Mouse (Mus musculus) embryonic fibroblast, embryonic 13.5 days (primary cell): ENCODE data around the gene Rrp8. TPM values are rescaled to one million over a fixed set of nuclear protein-coding genes. Genes with fewer than 3 reads are reported as not detected.

Source experiments
- H3K27ac ChIP-seq: 2 replicates; pipeline ENCODE4 v1.5.1; 2012; ENCODE audit warnings: low read length, control low read depth, inconsistent platforms; ENCODE audit not compliant: insufficient read depth
- H3K4me1 ChIP-seq: 2 replicates; pipeline ENCODE4 v1.6.1; 2011; ENCODE audit warnings: low read length; ENCODE audit not compliant: control insufficient read depth, insufficient read depth
- H3K4me3 ChIP-seq: 2 replicates; pipeline ENCODE4 v1.5.1; 2011; ENCODE audit warnings: mild to moderate bottlenecking, control low read depth, low read length; ENCODE audit not compliant: insufficient read depth
- CTCF ChIP-seq: IDR thresholded peaks from 2 replicates; pipeline ENCODE4 v1.5.1; 2011; ENCODE audit warnings: mild to moderate bottlenecking, control low read depth, low read length, moderate library complexity, borderline replicate concordance; ENCODE audit not compliant: insufficient read depth
- POLR2A ChIP-seq: IDR thresholded peaks from 2 replicates; pipeline ENCODE4 v1.6.1; 2011; ENCODE audit warnings: low read depth, mild to moderate bottlenecking, control low read depth, low read length, moderate library complexity
- polyA plus RNA-seq: library from polyadenylated mRNA; stranded (reverse); fragments of >200 nt; gene quantifications from 2 replicates; pipeline ENCODE4 v1.2.4, GENCODE M21; 2011; ENCODE audit warnings: low read depth; ENCODE audit not compliant: missing spikeins, insufficient read length

The Rrp8 gene
- polyA plus RNA-seq, 1 experiment: 46.0 TPM

DNA sequence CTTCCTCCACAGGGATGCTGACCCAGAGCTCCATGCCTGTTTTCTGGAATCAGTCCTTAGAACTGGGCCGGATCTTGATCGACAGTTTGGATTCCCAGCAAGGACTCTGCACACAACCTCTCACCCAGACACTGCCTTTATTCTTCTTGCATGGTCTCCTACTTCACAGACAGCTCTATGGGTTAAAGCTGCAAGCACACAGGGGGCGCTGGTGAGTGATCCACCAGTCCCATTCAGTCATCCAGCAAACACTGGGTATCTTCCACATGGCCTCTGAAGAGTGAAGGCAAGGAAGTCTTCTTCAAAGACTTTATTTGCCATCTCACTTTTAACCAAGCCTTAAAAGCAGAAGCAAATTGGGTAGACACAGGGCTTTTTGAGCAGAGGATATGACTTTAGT lies 21.8 kb downstream of the Rrp8 start:
- Histone ChIP-seq H3K4me1 (no peaks in the 10 kb centered on the region), H3K27ac (no peak overlapping the region), H3K4me3 (no peak overlapping the region)
- no peak for TF ChIP-seq CTCF
- TF ChIP-seq POLR2A: no peak

GRCm38 (mm10) chr7:105708733-105709132 lies 28.5 kb downstream of the Rrp8 start:
- TF ChIP-seq CTCF: no peak
- TF ChIP-seq POLR2A: no peak
- no peaks in the 10 kb centered on the region for H3K4me1 ChIP-seq
- H3K27ac ChIP-seq: no peak overlapping the region
- H3K4me3 ChIP-seq: no peak overlapping the region

DNA sequence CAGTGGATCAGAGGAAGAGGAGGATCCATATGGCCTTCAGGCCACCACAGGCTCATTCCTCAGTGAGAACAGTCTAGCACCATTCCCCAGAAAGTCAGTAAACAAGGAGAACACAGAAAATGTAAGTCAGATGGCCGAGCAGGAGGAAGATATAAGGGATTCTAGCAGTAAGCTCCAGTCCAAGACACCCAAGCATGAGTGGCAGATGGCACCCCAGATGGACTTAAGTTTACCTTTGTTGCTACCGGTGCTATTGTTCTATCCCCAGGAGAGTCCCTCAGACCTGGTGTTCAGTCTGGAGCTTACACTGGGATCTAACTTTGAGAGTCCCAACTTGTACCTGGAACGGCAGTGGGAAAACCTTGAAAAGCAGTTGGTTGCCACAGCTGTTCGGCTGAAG lies 33.4 kb downstream of the Rrp8 start:
- no peak overlapping the region for H3K4me3 ChIP-seq
- H3K27ac ChIP-seq: no peak overlapping the region
- H3K4me1 ChIP-seq: no peaks in the 10 kb centered on the region
- TF ChIP-seq CTCF (no peak), POLR2A (no peak)

DNA sequence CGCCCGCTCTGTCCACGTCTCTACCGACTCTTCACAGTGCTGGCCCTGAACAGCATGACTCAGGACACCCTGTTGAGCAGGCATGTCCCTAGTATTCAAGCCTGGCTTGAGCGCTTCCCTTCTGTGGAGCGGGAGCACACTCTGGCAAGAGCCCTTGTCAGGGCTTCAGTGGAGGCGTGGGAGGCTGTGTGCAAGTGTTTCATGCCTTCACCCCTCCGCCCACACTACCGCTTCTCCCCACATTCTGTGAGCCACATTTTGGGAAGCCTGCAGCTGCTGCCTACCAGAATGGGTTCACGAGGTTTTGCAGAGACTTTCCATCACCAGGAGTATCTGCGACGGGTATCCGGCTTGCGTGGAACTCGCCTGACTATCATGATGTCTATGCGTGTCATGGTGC lies 34.0 kb downstream of the Rrp8 start:
- TF ChIP-seq POLR2A (no peak), CTCF (no peak)
- Histone ChIP-seq H3K4me3 (no peak overlapping the region), H3K27ac (no peak overlapping the region), H3K4me1 (no peaks in the 10 kb centered on the region)

- TF ChIP-seq CTCF (no peak), POLR2A (no peak)
These were observed 46.3 kb downstream of the Rrp8 start for GRCm38 (mm10) chr7:105690875-105691274.

GRCm38 (mm10) chr7:105685541-105686197 lies 51.5 kb downstream of the Rrp8 start:
- TF ChIP-seq CTCF (no peak), POLR2A (no peak)
- H3K4me3 ChIP-seq: no peak overlapping the region
- H3K27ac ChIP-seq: no peak overlapping the region
- H3K4me1 ChIP-seq: no peaks in the 10 kb centered on the region

More at GRCm38 (mm10) chr7:105690875-105691274, 46.3 kb downstream of the Rrp8 start:
- H3K27ac ChIP-seq: no peak overlapping the region
- H3K4me1 ChIP-seq: no peaks in the 10 kb centered on the region
- H3K4me3 ChIP-seq: no peak overlapping the region

Other genes with a start within 250 kb of the Rrp8 start
- gene Smpd1, start 183.0 kb downstream of the Rrp8 start, polyA plus RNA-seq: 52.8 and 53.5 TPM in 2 replicates
- 10.9 and 11.2 TPM in 2 replicates for gene Apbb1, start 155.7 kb downstream of the Rrp8 start, polyA plus RNA-seq
- gene Hpx, start 137.2 kb downstream of the Rrp8 start, polyA plus RNA-seq: 1.3 TPM in 1 of 2 replicates, not detected in the other
- 54.7 and 60.8 TPM in 2 replicates for gene Trim3, start 103.8 kb downstream of the Rrp8 start, polyA plus RNA-seq
- 51.4 and 59.6 TPM in 2 replicates for gene Timm10b, start 97.3 kb downstream of the Rrp8 start, polyA plus RNA-seq
- 43.6 and 48.8 TPM in 2 replicates for gene Arfip2, start 97.0 kb downstream of the Rrp8 start, polyA plus RNA-seq
- gene Gm45799, start 96.8 kb downstream of the Rrp8 start, polyA plus RNA-seq: 25.5 and 27.1 TPM in 2 replicates
- 1.6 and 3.1 TPM in 2 replicates for gene Dnhd1, start 86.6 kb downstream of the Rrp8 start, polyA plus RNA-seq
- gene Ilk, start 793 bp downstream of the Rrp8 start, polyA plus RNA-seq: 295 and 379 TPM in 2 replicates
- 146 and 155 TPM in 2 replicates for gene Taf10, start 7.0 kb upstream of the Rrp8 start, polyA plus RNA-seq
- gene Tpp1, start 14.8 kb upstream of the Rrp8 start, polyA plus RNA-seq: 200 and 265 TPM in 2 replicates
- gene Dchs1, start 50.3 kb upstream of the Rrp8 start, polyA plus RNA-seq: 12.8 and 28.6 TPM in 2 replicates
- gene Mrpl17, start 73.7 kb upstream of the Rrp8 start, polyA plus RNA-seq: 129 and 140 TPM in 2 replicates
- gene Gm4070, start 216.6 kb upstream of the Rrp8 start, polyA plus RNA-seq: 2.0 and 3.9 TPM in 2 replicates